Mouse (Mus musculus) limb, embryonic 14.5 days (tissue): Measurements from ENCODE around the gene Cd34. TPM values are rescaled to one million over a fixed set of nuclear protein-coding genes. Genes with fewer than 3 reads are reported as not detected.

Experiments
- ATAC-seq: fragments of 200-750 bp; cut with Nextera tagmentation; 2 replicates; pipeline ENCODE4 v1.8.0; 2017; ENCODE audit warnings: low read depth, moderate number of reproducible peaks, moderate TSS enrichment; ENCODE audit not compliant: low FRiP score
- DNase-seq: peaks from one replicate; pipeline ENCODE4 v3.0.0-alpha.2; 2015; ENCODE audit warnings: low spot score
- H3K27ac ChIP-seq: fragments of 300-500 bp; sonication (generic); replicated peaks from 2 replicates; pipeline ENCODE4 v1.5.1; 2014; ENCODE audit warnings: low read depth, mild to moderate bottlenecking, low read length, moderate library complexity, mixed read lengths
- H3K27me3 ChIP-seq: fragments of 300-500 bp; sonication (generic); 2 replicates; pipeline ENCODE4 v1.6.1; 2014; ENCODE audit warnings: low read length, mixed read lengths; ENCODE audit not compliant: control insufficient read depth, insufficient read depth
- H3K36me3 ChIP-seq: fragments of 300-500 bp; sonication (generic); 2 replicates; pipeline ENCODE4 v1.6.1; 2014; ENCODE audit warnings: mild to moderate bottlenecking, low read length, moderate library complexity, mixed read lengths; ENCODE audit not compliant: control insufficient read depth, insufficient read depth
- H3K4me1 ChIP-seq: fragments of 300-500 bp; sonication (generic); 2 replicates; pipeline ENCODE4 v1.6.1; 2014; ENCODE audit warnings: antibody characterized with exemption, low read length, mixed read lengths; ENCODE audit not compliant: control insufficient read depth, insufficient read depth
- H3K4me2 ChIP-seq: fragments of 300-500 bp; sonication (generic); replicated peaks from 2 replicates; pipeline ENCODE4 v1.6.1; 2014; ENCODE audit warnings: low read depth, mild to moderate bottlenecking, low read length, moderate library complexity; ENCODE audit not compliant: severe bottlenecking
- H3K4me3 ChIP-seq: fragments of 300-500 bp; sonication (generic); replicated peaks from 2 replicates; pipeline ENCODE4 v1.5.1; 2014; ENCODE audit warnings: low read length
- H3K9ac ChIP-seq: fragments of 300-500 bp; sonication (generic); 2 replicates; pipeline ENCODE4 v1.6.1; 2014; ENCODE audit warnings: mild to moderate bottlenecking, low read depth, low read length, moderate library complexity; ENCODE audit not compliant: severe bottlenecking
- H3K9me3 ChIP-seq: fragments of 300-500 bp; sonication (generic); 2 replicates; pipeline ENCODE4 v1.6.1; 2016; ENCODE audit warnings: low read length; ENCODE audit not compliant: control insufficient read depth
- POLR2A ChIP-seq: fragments of 200-500 bp; IDR thresholded peaks from 2 replicates; pipeline ENCODE4 v1.8.0; 2012; ENCODE audit warnings: inconsistent platforms, mild to moderate bottlenecking, moderate library complexity, borderline replicate concordance; ENCODE audit not compliant: insufficient read depth, insufficient read length; ENCODE audit errors: extremely low read depth
- WGBS: fragments of 180-500 bp; shearing (Covaris S2); extraction: QIAGEN DNeasy Blood & Tissue Kit; methylation state at CpG from one replicate; pipeline ENCODE4 v1.1.7; 2014; 5-methylcytosine and 5-hydroxymethylcytosine counted together
- polyA plus RNA-seq, 2 experiments: library from polyadenylated mRNA; depleted of rRNA in 1 of 2; stranded (reverse) in 1 of 2; unstranded in 1 of 2; fragments of >200 nt; fragmentation: Nextera tagmentation in 1 of 2; extraction: Ambion mirVana in 1 of 2; gene quantifications; 2 replicates each; pipeline versions ENCODE4 v1.2.1 to v1.2.3; 2012 to 2014

Gene Cd34
- polyA plus RNA-seq, 2 experiments = 80.0 to 108 TPM

DNA sequence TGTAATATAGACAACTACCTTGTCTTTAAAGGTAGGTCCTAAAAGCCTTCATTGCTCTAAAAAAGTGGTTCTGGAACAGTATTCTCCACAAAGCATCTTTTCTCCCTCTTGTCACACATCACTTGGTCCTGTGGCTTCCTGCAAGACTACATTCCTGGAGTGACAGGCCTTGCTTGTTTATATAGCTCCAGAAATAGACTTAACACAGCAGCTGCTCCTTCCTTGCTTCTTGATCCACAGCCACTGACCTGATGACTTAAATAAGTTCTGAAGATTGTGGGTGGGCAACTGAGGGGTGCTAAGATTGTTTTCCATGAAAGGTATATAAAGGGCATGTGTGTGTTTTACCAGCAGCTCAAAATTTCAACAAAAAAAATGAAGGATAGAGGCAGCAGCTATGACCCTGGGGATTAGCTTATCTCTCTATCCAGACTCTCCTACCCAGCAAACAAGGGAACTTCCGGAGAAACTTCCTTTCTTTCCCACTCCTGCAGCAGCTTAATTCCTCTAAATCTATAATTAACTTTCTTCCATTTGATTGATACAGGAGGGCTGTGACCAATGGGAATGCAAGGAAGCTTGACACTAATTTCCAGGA, 12.8 kb upstream of the Cd34 start:
- no peaks in the 10 kb centered on the region for H3K9me3 ChIP-seq
- no peak overlapping the region for H3K27ac ChIP-seq
- H3K4me1 ChIP-seq = no peaks in the 10 kb centered on the region
- H3K36me3 ChIP-seq = no peaks in the 10 kb centered on the region
- H3K9ac ChIP-seq = no peak overlapping the region
- ATAC-seq (no peak), DNase-seq (no peak)
- H3K4me2 ChIP-seq = no peak overlapping the region
- 77% methylated on average over 1 of the region's 1 CpGs for WGBS
- H3K27me3 ChIP-seq = no peaks in the 10 kb centered on the region
- H3K4me3 ChIP-seq = no peak overlapping the region
- no peak for TF ChIP-seq POLR2A

DNA sequence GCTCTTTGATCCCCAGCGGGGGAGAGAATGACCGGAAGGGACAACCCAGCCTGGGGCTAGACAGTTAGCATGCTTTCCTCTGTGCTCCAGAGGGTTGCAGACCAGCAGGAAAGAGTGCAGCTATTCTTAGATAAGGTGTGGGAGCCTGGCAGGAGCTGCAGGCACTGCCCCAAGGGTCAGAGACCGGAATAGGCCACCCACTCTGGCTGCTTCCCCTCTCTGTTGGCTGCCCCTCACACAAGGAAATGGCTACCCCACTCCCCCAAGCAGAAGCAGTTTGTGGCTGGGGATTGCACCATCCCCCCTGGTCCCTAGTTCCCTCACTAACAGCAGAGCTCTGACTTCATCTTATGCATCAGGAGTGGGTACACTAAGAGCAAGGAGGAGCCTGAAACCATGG, 10.7 kb upstream of the Cd34 start:
- ATAC-seq = no peak
- Histone ChIP-seq H3K9me3 (no peaks in the 10 kb centered on the region), H3K4me1 (no peaks in the 10 kb centered on the region), H3K9ac (no peak overlapping the region), H3K27ac (no peak overlapping the region), H3K36me3 (no peaks in the 10 kb centered on the region), H3K27me3 (no peaks in the 10 kb centered on the region), H3K4me2 (no peak overlapping the region), H3K4me3 (no peak overlapping the region)
- TF ChIP-seq POLR2A = no peak
- DNase-seq = no peak
- WGBS = 48% methylated on average over 3 of the region's 3 CpGs

DNA sequence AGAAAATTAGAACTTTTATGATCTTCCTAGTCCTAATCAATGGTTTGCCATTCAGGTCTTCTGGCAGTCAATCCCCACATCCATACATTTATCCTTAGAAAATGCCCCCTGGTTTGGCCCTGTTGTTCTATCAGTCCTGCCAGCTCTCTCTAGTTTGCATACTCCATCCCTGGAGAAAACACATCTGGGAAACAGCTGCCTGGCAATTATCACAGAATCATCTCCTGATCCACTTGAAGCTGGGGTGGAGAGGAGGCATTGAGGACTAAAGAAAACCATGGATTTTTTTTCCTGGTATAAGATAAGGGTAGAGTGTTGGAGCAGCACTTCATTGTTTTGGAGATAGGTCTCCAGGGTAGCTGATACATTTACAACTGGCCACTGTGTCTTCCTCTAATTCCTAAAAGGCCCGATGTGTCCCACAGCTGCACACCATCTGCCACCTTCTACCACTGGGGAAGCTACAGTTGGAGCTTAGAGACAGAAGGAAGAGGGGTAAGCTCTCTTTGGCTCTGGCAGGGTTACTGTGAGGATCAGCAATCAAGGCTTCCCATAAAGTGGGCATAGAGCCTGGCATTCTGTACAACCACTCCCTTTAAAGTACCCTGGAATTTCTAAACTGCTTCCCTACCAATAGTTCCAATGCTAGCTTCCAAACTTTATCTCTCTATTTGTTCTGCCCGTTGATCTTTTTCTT, 9.2 kb upstream of the Cd34 start:
- Histone ChIP-seq H3K36me3 (no peaks in the 10 kb centered on the region), H3K9me3 (no peaks in the 10 kb centered on the region), H3K4me3 (no peak overlapping the region), H3K4me2 (no peak overlapping the region), H3K4me1 (no peaks in the 10 kb centered on the region), H3K27me3 (no peaks in the 10 kb centered on the region), H3K27ac (peak overlapping the region; percentile 30; the same call in 1 of the 2 replicates), H3K9ac (no peak overlapping the region)
- WGBS = 53% methylated on average over 2 of the region's 2 CpGs
- TF ChIP-seq POLR2A = no peak
- DNase-seq = no peak
- ATAC-seq = no peak

DNA sequence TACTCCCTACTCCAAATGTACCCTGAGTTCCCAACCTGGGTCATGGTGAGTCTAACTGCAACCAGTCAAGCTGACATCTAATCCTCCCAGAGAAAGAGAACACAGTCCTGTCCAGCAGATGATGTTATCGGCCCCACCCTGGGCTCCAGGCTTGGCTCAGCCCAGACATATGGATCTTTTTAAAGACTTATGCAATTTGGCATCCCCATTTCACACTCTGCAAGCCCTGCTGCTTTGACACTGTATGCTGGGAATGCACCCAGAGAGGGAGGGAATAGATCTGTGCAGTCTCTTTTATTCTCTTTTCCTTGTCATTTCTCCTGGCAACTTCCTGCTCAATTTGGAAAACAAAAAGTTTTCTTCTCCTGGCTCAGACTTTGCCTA, 8.7 kb upstream of the Cd34 start:
- ATAC-seq (peak; percentile 26; the same call in 1 of the 2 replicates), DNase-seq (peak; percentile 71)
- Histone ChIP-seq H3K9ac (no peak overlapping the region), H3K4me2 (no peak overlapping the region), H3K36me3 (no peaks in the 10 kb centered on the region), H3K4me3 (no peak overlapping the region), H3K27ac (peak overlapping the region; percentile 30; the same call in 1 of the 2 replicates), H3K4me1 (no peaks in the 10 kb centered on the region), H3K27me3 (no peaks in the 10 kb centered on the region), H3K9me3 (no peaks in the 10 kb centered on the region)
- no peak for TF ChIP-seq POLR2A
- WGBS = 28% methylated on average over 1 of the region's 1 CpGs

DNA sequence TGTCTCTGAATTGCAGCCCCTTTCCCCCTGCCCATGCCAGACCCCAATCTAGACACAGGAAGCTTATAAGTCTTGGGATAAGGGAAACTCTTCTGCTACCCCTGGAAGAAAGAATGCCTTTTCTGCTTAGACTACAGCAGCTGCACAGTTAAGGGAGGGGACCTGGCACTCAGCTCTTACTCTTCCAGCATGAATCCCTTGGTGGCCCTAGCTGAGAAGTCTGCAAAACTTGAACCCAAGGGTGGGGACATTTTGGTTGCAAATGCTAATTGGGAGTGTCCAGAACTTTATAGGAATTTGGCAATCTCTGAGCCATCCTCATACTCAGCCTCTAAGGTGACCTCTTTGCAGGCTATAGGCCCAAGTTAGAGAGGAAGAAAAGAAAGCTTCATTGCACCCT, 7.9 kb upstream of the Cd34 start:
- no peaks in the 10 kb centered on the region for H3K9me3 ChIP-seq
- H3K4me1 ChIP-seq = no peaks in the 10 kb centered on the region
- no peak overlapping the region for H3K4me3 ChIP-seq
- H3K9ac ChIP-seq = no peak overlapping the region
- no peak overlapping the region for H3K4me2 ChIP-seq
- no peak for DNase-seq
- 0 out of 2 replicates have a peak overlapping the region, but pooled peaks have one; percentile 0 for H3K27ac ChIP-seq
- H3K27me3 ChIP-seq = no peaks in the 10 kb centered on the region
- H3K36me3 ChIP-seq = no peaks in the 10 kb centered on the region
- peak; percentile 12; the same call in 1 of the 2 replicates for ATAC-seq
- TF ChIP-seq POLR2A = no peak
